ENCODE assay signal across 31 mouse cellular contexts in the genomic region with DNA sequence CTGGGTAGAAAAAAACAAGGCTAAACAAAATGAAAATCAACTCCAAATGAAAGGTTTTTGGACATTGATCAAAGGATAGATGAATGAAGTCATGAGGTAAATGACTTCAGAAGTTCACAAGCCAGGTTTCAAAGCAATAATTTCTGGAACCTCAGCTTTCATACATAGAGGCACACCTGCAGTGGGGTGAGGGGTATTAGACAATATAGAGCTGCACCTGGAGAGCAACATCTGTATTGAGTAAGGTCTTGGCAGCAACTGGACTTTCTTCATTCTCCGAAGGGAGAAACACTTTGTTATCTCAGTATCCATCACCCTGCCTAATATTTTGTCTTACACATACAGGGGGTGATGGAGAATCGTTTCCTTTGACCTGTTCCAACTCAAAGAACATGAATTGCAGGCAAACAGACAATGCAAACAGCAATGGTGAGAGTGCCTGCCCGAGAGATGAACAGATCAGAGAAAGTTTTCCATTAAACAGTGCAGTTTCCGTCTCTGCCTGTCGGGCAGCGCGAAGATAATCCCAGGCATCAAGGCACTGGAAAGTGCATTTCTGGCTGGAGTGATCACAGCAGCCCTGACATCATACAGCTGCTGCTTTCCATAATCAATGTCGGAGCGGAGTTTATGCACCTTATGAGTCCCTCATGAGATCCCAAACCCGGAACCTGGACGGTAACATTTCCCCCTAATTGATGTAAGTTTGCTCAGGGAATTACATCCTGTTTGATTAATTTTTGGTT.
DNase-seq lines count a peak whose midpoint lies in the region; ATAC-seq and TF ChIP-seq lines count a peak whose summit lies in the region.
"Had no signal": no experiment of that assay in that cellular context is flagged by ENCODE, and none has a peak within 500 bp of the region (broad histone marks: within the 10 kb centered on the region; RNA-seq: fewer than 3 reads in every experiment).

No protein-coding gene starts in this region.

- no peak for TF ChIP-seq CTCF in brain, embryonic 14.5 days (IDR thresholded peaks at IDR 0.05; ENCODE audit: borderline replicate concordance, extremely low read depth, insufficient read depth, insufficient read length)

- H3K27me3 ChIP-seq in embryonic facial prominence, embryonic 14.5 days (replicated peaks; ENCODE audit: control insufficient read depth, insufficient read depth, low read length): no peaks in the 10 kb centered on the region
- H3K27me3 ChIP-seq in embryonic facial prominence, embryonic 10.5 days (replicated peaks; ENCODE audit: low read depth, poor library complexity, severe bottlenecking): no peaks in the 10 kb centered on the region
- H3K27me3 ChIP-seq in limb, embryonic 13.5 days: no peaks in the 10 kb centered on the region
- H3K27me3 ChIP-seq in limb, embryonic 10.5 days (ENCODE audit: low read depth, poor library complexity, severe bottlenecking): no peaks in the 10 kb centered on the region
- H3K27me3 ChIP-seq in stomach, embryonic 14.5 days (ENCODE audit: control insufficient read depth, insufficient read depth, low read length): no peaks in the 10 kb centered on the region
- H3K27me3 ChIP-seq: embryonic facial prominence, embryonic 13.5 days; heart, embryonic 12.5 days; kidney, embryonic 15.5 days; limb, embryonic 15.5 days; liver, embryonic 13.5 days; midbrain, embryonic 15.5 days had no signal

- no peaks in the 10 kb centered on the region for H3K9me3 ChIP-seq in embryonic facial prominence, embryonic 14.5 days (ENCODE audit: control insufficient read depth, low read length)
- H3K9me3 ChIP-seq in embryonic facial prominence, embryonic 10.5 days: no peaks in the 10 kb centered on the region
- H3K9me3 ChIP-seq in limb, embryonic 13.5 days: no peaks in the 10 kb centered on the region
- no peaks in the 10 kb centered on the region for H3K9me3 ChIP-seq in limb, embryonic 10.5 days (replicated peaks)
- H3K9me3 ChIP-seq in stomach, embryonic 14.5 days (ENCODE audit: control insufficient read depth, low read depth, low read length): no peaks in the 10 kb centered on the region
- H3K9me3 ChIP-seq: embryonic facial prominence, embryonic 13.5 days; heart, embryonic 12.5 days; kidney, embryonic 15.5 days; limb, embryonic 15.5 days; liver, embryonic 13.5 days; megakaryocyte, embryonic 14.5 days; midbrain, embryonic 15.5 days had no signal

- no peak for TF ChIP-seq POLR2A in brain, embryonic 14.5 days (IDR thresholded peaks at IDR 0.05; ENCODE audit: borderline replicate concordance, extremely low read depth, insufficient read depth, insufficient read length, poor library complexity, severe bottlenecking)

- peak; percentile 27 for DNase-seq in embryonic facial prominence, embryonic 14.5 days (ENCODE audit: low spot score)
- no peak for DNase-seq in embryonic facial prominence, embryonic 10.5 days (ENCODE audit: low spot score)
- DNase-seq in limb, embryonic 10.5 days (ENCODE audit: low spot score): no peak
- DNase-seq in brain, embryonic 14.5 days (ENCODE audit: low read depth): peak; percentile 11
- no peak for DNase-seq in adrenal gland, postnatal 4 days (ENCODE audit: low spot score in 2 of 2)
- DNase-seq: adrenal gland, postnatal 10 days; cerebellum, adult 11-12 months; cerebellum, adult 9-11 months; gastrocnemius, adult 2 months; gastrocnemius, postnatal 36 days; heart, adult 2 months; heart, postnatal 14 days; kidney, adult 11 months; kidney, postnatal 25 days; liver, embryonic 13.5 days; lung, adult 2 months; lung, postnatal 4 days; right cerebral cortex, postnatal 4 days had no signal

- no peaks in the 10 kb centered on the region for H3K4me1 ChIP-seq in embryonic facial prominence, embryonic 14.5 days (ENCODE audit: control insufficient read depth, insufficient read depth, low read length)
- no peaks in the 10 kb centered on the region for H3K4me1 ChIP-seq in embryonic facial prominence, embryonic 10.5 days
- 0 out of 2 replicates have a peak, but pooled peaks cover 6% of the 10 kb centered on the region for H3K4me1 ChIP-seq in limb, embryonic 13.5 days
- H3K4me1 ChIP-seq in limb, embryonic 10.5 days: no peaks in the 10 kb centered on the region
- H3K4me1 ChIP-seq in stomach, embryonic 14.5 days (ENCODE audit: control insufficient read depth, insufficient read depth, low read length): no peaks in the 10 kb centered on the region
- H3K4me1 ChIP-seq: embryonic facial prominence, embryonic 13.5 days; heart, embryonic 12.5 days; kidney, embryonic 15.5 days; limb, embryonic 15.5 days; liver, embryonic 13.5 days; midbrain, embryonic 15.5 days had no signal

- H3K36me3 ChIP-seq in embryonic facial prominence, embryonic 14.5 days (ENCODE audit: control insufficient read depth, insufficient read depth, low read length): no peaks in the 10 kb centered on the region
- no peaks in the 10 kb centered on the region for H3K36me3 ChIP-seq in embryonic facial prominence, embryonic 10.5 days (replicated peaks)
- no peaks in the 10 kb centered on the region for H3K36me3 ChIP-seq in limb, embryonic 13.5 days
- H3K36me3 ChIP-seq in limb, embryonic 10.5 days: no peaks in the 10 kb centered on the region
- no peaks in the 10 kb centered on the region for H3K36me3 ChIP-seq in stomach, embryonic 14.5 days (ENCODE audit: control insufficient read depth, insufficient read depth, low read length)
- H3K36me3 ChIP-seq: embryonic facial prominence, embryonic 13.5 days; heart, embryonic 12.5 days; kidney, embryonic 15.5 days; limb, embryonic 15.5 days; liver, embryonic 13.5 days; midbrain, embryonic 15.5 days had no signal

- H3K9ac ChIP-seq in embryonic facial prominence, embryonic 14.5 days (ENCODE audit: low read depth, low read length): no peak overlapping the region
- H3K9ac ChIP-seq in limb, embryonic 13.5 days: no peak overlapping the region
- no peak overlapping the region for H3K9ac ChIP-seq in stomach, embryonic 14.5 days (replicated peaks; ENCODE audit: low read depth, low read length)
- H3K9ac ChIP-seq: embryonic facial prominence, embryonic 13.5 days; heart, embryonic 12.5 days; kidney, embryonic 15.5 days; limb, embryonic 15.5 days; liver, embryonic 13.5 days; midbrain, embryonic 15.5 days had no signal

- H3K27ac ChIP-seq in embryonic facial prominence, embryonic 14.5 days (replicated peaks; ENCODE audit: low read depth, low read length): no peak overlapping the region
- no peak overlapping the region for H3K27ac ChIP-seq in embryonic facial prominence, embryonic 10.5 days (replicated peaks)
- H3K27ac ChIP-seq in limb, embryonic 13.5 days: no peak overlapping the region
- no peak overlapping the region for H3K27ac ChIP-seq in limb, embryonic 10.5 days
- no peak overlapping the region for H3K27ac ChIP-seq in stomach, embryonic 14.5 days (ENCODE audit: low read length)
- H3K27ac ChIP-seq: embryonic facial prominence, embryonic 13.5 days; gastrocnemius, adult 2 months; heart, adult 2 months; kidney, embryonic 15.5 days; left cerebral cortex, adult 2 months; limb, embryonic 15.5 days; liver, embryonic 13.5 days; midbrain, embryonic 15.5 days had no signal

- no peak overlapping the region for H3K4me3 ChIP-seq in embryonic facial prominence, embryonic 14.5 days (ENCODE audit: low read depth, low read length)
- no peak overlapping the region for H3K4me3 ChIP-seq in embryonic facial prominence, embryonic 10.5 days
- H3K4me3 ChIP-seq in limb, embryonic 13.5 days: no peak overlapping the region
- H3K4me3 ChIP-seq in limb, embryonic 10.5 days: no peak overlapping the region
- H3K4me3 ChIP-seq in stomach, embryonic 14.5 days (ENCODE audit: low read depth, low read length): no peak overlapping the region
- H3K4me3 ChIP-seq: embryonic facial prominence, embryonic 13.5 days; erythroblast, embryonic 14.5 days; gastrocnemius, adult 2 months; heart, adult 2 months; heart, embryonic 12.5 days; kidney, embryonic 15.5 days; left cerebral cortex, adult 2 months; limb, embryonic 15.5 days; liver, embryonic 13.5 days; megakaryocyte, embryonic 14.5 days; midbrain, embryonic 15.5 days had no signal

- WGBS in embryonic facial prominence, embryonic 14.5 days: 59% methylated on average over 11 of the region's 11 CpGs
- WGBS in embryonic facial prominence, embryonic 10.5 days: 84% methylated on average over 11 of the region's 11 CpGs
- WGBS in limb, embryonic 13.5 days: 60% methylated on average over 11 of the region's 11 CpGs
- WGBS in limb, embryonic 10.5 days: 85% methylated on average over 11 of the region's 11 CpGs
- 17% methylated on average over 11 of the region's 11 CpGs for WGBS in stomach, embryonic 14.5 days

- H3K4me2 ChIP-seq in embryonic facial prominence, embryonic 14.5 days (ENCODE audit: low read depth, low read length): no peak overlapping the region
- 0 out of 2 replicates have a peak overlapping the region, but pooled peaks have one; percentile 11 for H3K4me2 ChIP-seq in limb, embryonic 13.5 days (replicated peaks)
- H3K4me2 ChIP-seq in stomach, embryonic 14.5 days (replicated peaks; ENCODE audit: low read depth, low read length): peak overlapping the region; percentile 17; the same call in 1 of the 2 replicates
- H3K4me2 ChIP-seq: embryonic facial prominence, embryonic 13.5 days; heart, embryonic 12.5 days; kidney, embryonic 15.5 days; limb, embryonic 15.5 days; liver, embryonic 13.5 days; midbrain, embryonic 15.5 days had no signal

- peak; percentile 50; the same call in 1 of the 2 replicates for ATAC-seq in embryonic facial prominence, embryonic 14.5 days (ENCODE audit: low read depth)
- ATAC-seq in limb, embryonic 13.5 days (ENCODE audit: low FRiP score, low read depth): peak; percentile 71; the same call in 1 of the 2 replicates
- ATAC-seq in stomach, embryonic 14.5 days (ENCODE audit: insufficient number of reproducible peaks, insufficient read depth, low FRiP score, low read depth): peak; percentile 49; the same call in 1 of the 2 replicates
- ATAC-seq: forebrain, embryonic 16.5 days; hindbrain, embryonic 16.5 days; midbrain, embryonic 15.5 days; Patski had no signal

Comparison
In these comparisons a context has a peak if more than half of its experiments do, and no peak if none do; other contexts are left out.
1. DNase-seq: peak in embryonic facial prominence, embryonic 14.5 days (single experiment) and brain, embryonic 14.5 days (single experiment); none in embryonic facial prominence, embryonic 10.5 days (single experiment), limb, embryonic 10.5 days (single experiment) and adrenal gland, postnatal 4 days (0 of 2).
2. Peak in every context shown above with its lines, with median percentiles within 50 percentile points of each other: ATAC-seq.